Mouse (Mus musculus): ENCODE measurements at regions not wholly inside any gene's neighbourhood (a gene's known extent, or its start where the extent isn't known, plus 50 kb on each side); places are given as distances from the start of the nearest gene placed in this dataset.

DNA sequence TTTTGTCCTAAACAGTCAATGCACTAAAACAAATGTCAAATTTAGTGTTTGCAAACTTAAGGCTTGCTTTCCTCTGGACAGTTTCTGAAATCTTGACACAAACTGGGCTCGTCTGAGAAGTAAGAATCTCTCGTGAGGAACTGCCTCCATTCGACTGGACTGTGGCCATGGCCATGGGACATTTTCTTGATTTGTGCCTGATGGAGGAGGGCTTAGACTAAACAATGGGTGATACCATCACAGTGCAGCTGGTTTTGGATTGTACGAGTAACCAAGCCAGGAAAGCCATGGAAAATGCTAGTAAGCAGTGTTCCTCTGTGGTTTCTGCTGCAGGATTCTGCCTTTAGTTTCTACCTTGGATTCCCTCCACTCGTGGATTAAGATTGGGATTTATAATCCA, 121.0 kb upstream of the Mmadhc start:
- DNase-seq: no peak

DNA sequence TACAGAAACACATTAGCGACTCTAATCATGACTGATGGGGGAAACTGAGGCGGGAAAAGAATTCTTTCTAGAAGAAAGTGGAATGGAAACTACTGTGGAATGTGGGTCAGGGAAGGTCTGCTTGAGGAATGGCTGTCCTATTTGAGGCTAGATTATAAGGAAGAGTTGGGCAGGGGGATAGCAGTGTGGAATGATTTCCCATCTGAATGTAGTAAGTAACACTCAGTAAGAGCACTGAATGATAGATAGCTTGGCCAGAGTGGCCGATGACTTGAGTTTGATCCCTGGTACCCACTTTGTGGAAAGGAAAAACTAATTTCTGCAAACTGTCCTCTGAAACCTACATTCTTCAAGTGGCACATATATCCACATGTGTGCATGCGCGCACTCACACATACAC, 120.5 kb upstream of the Mmadhc start:
- DNase-seq: no peak

DNA sequence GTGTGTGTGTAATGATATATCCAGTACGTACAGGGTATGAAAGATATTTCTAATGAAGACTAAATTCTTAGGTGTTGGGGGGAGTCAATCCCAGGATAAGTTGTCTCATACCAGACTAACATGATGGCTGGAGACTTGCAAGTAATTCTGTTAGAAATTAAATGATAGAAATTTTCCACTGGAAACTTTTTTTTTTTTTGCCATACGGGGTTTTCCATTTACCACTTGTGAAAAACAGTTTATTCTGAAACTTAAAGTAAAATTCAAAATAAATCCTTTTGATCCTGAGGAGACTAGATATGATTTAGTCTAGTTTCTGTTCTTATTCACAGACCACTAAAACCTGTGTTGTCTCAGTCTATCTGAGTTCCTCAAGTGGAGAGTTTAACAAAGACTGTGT, 119.5 kb upstream of the Mmadhc start:
- DNase-seq: no peak

DNA sequence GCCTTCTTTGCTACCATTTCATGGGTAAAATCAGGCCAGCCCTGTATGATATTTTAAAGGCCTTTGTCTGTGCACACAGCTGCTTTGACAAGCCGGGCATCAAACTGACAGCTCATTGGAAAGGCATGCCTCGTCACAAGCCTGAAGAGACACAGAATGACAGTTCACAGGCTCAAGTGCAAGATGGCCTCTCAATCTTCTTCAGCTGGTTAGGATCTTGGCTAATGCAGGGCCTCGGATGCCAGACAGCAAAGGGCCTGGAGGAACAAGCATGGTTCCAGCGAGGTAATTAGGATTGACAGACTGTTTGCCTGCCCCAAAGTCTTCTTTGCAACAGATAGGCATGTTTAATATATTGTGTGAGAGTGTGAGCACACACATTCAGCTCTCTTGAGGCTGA, 109.3 kb upstream of the Mmadhc start:
- DNase-seq: no peak

DNA sequence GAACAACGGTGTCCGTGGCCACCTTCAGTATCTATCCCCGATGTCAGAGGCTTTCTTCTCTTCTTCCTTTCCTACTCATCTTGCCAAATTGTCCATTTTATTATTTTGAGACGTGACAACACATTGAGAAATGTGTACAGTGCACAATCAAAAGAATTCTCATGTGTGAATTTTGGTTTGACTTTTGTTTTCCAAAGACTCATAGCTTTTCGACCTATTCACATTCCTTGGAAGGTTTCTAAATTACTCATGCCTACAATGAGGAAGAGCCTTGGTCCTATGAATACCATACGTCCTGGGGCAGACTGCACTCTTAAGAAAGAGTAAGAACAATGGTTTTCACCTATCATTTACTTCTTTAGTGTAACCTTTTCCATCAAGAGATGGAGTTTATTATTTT, 106.5 kb upstream of the Mmadhc start:
- no peak for DNase-seq

DNA sequence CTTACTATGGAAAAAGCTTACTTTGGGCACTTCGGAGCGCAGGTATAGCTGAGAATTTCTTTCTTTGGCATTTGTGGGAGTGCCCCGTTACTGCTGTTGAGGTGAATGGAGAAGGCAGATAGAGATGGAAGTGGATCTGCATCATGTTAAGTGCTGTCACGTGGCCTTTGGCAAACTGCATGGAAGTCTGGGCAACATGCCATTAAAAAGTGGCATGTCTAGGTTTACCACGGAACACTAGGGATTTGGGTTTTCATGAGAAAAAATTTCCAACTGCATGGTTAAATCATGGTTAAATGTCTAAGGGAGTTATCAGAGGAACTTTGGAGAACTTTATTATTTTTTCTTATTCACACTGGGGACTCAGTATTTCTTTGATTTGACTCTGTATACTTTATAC, 102.0 kb upstream of the Mmadhc start:
- DNase-seq: no peak

DNA sequence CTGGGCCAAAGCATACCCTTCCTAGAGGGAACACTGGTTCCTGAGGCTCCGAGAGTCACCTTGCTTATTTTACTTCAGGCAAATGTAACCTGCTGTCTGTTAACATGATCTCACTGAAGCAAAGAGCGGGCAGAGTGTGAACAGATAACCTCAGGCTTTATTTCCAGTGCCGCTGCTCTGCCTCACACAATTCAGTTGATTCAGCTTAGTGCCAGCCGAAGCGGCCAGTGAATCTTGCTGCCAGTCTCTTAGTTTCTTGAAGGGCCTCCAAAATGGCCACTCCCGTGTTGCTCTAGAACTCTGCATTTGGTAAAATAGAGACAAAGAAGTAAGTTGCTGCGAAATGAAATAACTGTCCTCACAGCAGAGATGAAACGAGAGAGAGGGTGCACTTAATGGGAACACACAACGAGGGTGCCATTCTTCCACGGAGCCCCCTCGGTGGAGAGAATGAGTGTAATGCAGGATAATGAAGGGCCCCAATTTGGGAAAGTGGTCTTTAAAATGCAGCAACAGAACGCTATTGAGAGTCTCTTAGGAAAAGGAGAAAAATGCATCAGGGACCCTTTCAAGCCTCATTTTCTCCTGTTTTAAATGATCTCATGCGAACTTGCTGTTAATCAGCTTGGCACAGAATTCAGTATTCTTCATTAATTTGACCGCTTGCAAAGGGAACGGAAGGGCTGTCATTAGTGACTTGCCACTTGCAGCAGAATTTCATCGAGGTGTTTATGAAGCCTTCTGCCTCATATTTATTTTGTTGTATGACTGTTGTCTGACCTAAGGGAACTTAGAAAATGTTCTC, 81.2 kb upstream of the Mmadhc start:
- no peak for DNase-seq

DNA sequence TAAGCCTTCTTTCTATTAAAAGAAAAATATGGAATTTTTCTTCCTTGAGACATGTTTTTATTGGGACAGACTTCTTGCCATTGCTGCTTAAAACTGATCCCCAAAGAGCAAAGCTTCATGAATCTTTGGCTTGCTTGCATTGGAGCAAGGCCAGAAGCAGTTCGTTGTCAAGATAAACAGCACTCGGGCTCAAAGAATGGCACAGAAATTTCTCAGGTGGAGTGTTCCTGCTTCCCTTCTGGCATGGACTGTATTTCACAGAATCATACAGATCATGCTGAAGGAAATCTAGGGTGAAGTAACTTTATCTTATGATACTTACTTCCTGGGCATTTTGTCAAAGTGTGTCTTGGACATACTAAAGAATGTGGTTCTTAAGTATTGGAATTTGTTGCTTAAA, 77.0 kb upstream of the Mmadhc start:
- peak; percentile 4 for DNase-seq

DNA sequence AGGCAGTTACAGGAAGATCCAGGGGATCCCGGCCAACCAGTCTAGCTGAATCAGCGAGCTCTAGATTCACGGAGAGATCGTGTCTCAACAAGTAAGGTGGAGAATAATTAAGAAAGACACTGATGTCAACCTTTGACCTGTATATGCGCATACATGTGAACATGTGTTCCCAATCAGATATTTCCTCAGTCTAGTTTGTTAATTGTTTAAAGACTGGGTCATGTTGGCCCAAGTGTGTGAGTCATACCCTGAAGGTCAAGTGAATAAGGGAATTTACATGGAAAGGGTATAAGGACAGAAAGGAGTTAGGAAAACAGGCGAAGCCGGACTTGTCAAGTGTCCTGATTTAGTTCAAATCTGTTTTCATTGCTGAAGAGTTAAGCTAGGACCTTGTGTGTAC, 76.4 kb upstream of the Mmadhc start:
- DNase-seq: no peak

DNA sequence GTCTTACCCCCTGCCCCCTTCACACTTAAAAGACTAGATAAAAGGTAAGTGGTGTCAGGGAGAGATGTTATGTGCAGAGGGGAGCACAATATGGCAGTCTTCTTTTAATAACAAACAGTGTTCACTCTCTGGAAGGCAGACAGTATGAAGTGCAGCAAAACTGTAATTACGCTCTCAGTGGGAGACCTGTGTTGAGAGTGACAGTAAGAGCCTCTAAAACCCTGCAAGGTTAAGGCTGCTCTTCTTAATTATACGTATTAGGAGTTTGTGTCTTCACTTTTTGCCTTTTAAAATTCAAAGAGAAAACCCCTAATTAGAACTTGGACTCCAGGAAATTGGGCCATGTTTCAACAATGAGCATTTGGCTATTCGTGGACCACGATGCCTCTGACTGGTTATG, 72.2 kb upstream of the Mmadhc start:
- no peak for DNase-seq

DNA sequence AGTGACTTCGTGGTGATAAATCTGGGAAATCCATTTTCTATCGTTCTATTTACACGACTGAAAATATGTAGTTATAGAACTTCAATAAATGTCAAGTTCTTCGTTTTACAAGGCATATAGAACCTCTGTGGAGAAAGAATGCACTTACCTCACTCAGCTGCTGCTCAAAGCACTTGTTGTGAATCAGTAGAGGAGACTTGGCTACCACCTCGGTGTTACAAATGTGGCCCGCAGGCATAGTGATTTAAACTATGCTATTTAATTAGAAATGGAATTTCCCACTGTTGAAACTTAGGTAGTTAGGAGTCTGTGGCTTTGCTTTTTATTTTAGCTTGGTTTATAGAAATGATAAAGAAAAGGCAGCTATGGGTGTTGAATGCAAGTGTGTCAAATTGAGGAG, 71.8 kb upstream of the Mmadhc start:
- DNase-seq: no peak

DNA sequence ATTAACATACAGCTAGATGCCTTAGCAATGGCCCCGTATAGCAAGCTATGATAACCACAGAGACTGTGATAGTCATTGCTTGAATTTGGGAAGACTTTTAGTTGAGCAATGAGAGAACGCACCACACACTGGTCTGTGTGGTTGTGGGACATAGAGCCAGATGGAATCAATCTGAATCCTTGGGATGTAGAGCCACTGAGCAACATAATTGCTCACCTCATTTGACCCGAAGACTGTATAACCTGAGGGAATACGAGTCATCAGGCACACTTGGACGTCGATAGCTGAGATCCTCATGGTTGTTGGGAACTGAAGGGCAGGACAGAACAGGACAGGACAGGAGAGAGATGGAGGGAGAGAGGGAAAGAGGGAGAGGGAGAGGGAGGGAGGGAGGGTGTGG, 68.6 kb upstream of the Mmadhc start:
- no peak for DNase-seq

DNA sequence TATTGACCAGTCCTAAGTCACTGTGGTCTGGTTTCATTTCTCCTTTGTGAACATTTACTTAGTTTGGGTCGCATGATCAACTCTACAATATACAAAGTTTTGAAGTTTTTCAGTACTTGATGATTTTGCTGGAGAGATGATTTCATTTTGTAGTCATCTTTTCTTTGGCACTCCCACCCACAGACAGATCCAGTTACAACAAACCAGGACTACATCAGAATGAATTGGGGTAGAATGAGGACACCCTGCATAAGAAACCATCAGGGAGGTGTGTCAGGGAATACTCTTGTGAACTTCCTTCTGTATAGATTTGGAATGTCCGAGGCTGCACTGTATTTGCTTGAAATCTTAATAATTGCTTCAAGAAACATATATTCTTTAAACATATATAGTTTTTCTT, 59.5 kb upstream of the Mmadhc start:
- DNase-seq: no peak

DNA sequence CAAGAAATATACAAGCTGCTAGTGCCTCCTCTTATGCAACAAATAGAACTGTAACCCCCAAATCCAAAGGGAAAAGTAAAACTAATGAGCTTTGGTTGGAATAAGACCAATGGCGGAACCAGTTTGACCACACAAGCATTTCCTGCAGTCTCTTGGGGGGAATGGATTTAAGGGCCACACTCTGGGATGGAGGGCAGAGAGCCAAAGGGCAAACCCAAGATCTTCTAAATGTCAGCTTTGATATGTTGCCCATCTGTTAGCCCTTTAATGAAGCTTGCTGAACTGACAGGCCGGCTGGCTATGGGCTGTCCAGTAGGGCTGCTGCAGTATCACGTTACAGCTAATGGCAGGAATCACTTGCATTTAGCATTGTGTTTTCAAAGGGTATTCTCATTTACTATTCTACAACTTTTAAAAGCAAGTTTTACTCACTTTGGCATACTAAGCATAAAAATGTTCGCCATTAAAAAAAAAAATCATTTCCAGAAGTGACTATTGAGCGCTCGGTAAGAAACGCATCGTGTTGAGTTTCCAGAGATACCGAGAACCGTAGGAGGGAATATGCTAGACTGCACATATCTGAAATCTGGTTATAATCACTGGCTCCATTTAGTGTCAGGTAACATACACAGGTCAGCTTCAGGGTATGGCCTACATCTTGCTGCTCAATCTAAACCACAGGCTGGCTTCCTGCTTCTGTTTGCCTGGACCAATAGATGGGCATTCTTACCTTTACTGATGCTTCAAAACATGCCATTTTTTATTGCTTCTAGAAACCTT, 51.1 kb upstream of the Mmadhc start:
- no peak for DNase-seq
